Mouse (Mus musculus) cerebellum, postnatal 10 days (tissue): ENCODE measurements at regions not wholly inside any gene's neighbourhood (a gene's known extent, or its start where the extent isn't known, plus 50 kb on each side); places are given as distances from the start of the nearest gene placed in this dataset.
A peak's percentile ranks its signal among the peaks of the same experiment; 100 is the strongest.

ENCODE experiments used
- DNase-seq, 2 experiments: peaks; one replicate each; pipeline ENCODE4 v3.0.0; 2021; ENCODE audit warnings: mixed read lengths in 2 of 2

DNA sequence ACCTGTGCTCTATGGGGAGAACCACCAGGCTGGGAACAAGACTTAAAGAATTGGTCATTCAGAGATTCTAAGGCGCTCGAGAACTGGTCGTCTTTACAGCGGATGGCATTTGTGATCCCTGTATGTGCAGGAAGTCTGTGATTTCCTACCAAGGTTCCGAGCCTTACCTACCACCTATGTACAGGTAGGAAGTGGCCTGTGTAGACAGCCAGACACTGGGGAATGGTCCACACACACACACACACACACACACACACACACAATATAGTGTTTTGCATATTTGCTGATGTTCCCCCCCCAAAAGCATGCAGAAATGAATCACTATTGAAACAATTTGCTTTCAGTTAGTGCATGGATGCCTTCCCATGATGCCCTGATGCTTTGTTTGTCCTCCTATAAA is 307.1 kb upstream of the Hnrnpa3 start:
- DNase-seq = no peak

DNA sequence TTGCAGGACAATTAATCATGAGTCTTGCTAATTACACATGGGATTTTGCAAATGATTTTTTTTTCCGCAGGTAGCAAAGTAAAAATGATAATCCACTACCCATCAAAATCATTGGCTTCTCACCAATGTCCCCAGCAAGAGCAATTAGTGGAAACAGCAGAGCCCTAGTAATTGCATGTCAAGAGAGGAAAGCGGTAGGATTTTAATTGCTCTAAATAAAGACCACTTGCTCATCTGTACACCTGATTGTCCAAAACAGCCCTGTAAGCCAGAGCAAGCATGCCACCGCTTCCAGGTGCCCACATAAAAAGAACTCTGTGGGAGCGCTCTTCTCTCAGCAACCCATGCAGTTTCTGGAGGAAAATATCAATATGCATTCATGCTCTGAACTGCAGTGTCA is 306.5 kb upstream of the Hnrnpa3 start:
- peak in 1 of 2 experiments; percentile 9 for DNase-seq

DNA sequence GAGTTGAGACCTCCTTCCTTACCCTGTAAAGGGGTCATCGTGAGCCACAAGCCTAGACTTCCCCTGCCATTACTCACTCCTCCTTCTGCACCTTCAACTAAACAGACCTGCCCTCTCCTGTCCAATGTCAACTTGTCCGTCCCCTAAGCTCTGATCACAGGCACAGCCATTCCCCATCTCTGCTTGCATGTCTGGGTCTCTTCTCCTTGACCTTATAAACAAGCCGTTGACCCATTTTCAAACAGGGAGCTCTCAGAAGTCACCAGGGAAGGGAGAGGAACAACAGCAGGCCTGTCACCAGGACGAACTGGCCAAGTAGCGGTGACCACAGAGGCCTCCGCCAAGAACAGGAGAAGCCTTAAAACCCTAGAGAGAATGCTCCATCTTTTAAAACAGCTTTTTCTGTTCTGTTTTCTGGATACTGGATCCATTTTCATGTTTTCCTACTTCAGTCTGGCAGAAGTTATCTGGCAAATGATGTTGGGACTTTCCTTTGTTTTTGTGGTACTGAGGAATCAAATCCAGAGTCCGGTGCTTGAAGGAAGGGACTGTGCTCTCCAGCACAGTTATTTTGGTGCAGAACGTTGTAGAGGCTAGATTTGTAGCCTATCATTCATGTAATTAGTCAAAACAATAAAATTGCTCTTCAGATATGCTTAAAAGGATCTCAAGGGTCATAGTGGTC is 302.2 kb upstream of the Hnrnpa3 start:
- no peak for DNase-seq

DNA sequence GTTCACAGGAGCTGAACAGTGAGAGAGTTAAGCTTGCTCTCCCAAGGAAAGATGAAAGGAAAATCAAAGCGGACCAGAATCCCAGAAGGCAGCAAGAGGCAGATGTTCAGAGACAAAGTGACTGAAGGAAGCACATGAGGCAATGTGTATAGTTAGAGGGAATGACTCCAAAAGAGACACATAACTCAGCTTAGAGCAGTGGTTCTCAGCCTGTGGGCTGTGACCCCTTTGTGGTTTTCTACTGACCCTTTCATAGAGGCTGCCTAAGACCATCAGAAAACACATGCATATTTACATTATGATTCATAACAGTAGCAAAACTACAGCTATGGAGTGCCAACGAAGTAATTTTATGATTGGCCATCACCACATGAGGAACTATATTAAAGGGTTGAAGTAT is 301.5 kb upstream of the Hnrnpa3 start:
- no peak for DNase-seq

DNA sequence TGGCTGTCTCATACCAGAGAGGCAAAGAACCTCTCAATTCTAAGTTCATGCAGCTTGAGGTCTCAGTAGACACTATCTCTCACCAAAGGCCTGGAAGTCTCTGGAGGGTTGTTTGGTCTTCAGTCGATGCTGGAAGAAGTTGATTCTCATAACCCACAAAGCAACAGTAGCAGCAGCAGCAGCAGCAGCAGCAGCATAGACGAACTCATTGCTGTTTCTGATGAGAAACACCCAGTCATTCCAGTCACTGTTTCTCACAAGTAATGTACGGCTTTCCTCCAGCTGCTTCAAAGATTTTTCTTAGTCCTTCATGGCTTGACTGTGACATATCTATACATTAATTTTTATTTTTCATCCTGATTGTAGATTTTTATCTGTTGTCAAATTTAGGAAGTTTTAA is 298.1 kb upstream of the Hnrnpa3 start:
- DNase-seq = no peak

DNA sequence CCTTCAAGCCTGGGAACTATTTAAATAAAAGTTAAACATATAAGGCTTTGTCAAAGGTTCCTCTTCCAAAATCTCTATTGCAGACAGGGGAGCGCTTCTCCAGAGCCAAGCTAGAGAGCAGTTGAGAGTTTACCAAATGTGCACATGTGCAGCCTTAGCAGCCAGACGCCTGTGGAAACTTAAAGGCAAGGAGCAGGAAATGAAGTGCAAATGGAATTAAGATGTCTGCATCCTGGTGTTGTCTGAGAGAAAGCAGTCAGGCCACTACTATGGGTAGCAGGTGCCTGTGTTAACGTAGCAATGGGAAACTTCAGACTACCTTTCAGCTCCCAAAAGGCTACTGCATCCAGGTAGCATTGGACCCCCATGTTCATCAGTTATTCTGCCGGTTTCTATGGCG is 282.4 kb upstream of the Hnrnpa3 start:
- no peak for DNase-seq

DNA sequence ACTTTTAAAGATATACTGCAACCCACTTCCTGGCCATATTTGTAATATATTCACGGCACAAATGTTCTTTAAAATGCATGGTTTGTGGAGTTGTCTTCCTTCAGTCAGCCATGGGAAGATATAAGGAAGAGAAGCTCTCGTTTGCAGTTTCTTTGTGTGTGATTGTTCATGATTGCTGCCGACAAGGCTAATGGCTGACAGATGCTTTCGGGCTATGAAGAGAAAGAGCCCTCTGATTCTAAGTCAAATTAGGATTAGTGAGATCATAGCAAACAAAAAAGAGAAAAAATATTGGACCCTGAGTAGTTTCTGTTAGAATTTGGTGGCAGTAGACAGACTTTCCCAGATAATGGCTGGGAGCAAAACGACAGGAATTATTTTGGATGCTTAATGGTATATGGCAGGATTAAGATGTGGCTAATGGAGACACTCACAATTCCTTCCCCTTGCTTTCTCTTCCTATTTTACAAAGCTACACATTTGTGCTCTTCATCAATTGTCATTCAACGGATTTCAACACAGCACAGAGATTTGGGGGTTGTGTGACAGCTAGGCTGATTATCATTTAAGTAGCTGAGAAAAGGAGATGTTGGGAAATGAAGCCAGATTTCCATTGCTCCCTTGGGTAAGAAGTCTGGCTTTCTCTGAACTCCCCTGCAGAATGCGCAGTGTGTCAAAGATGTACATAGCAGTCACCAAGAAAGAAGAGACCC is 273.4 kb upstream of the Hnrnpa3 start:
- no peak for DNase-seq

DNA sequence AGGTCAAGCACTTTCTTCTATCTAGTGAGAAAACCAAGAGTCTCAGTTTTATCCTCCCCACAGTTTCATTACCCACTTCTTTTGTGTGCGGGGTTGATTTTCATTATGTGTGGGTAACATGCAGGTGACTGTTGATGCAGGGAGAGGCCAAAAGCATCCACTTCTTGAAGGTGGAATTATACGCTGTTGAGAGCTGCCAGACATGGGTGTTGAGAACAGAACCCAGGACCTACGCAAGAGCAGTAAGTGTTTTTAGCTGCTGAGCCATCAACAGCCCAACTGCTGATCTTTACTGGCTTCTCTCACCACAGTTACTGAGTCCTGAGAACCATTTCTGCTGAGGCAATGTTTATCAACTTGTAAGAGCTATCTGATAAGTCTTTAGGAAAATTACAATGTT is 272.4 kb upstream of the Hnrnpa3 start:
- DNase-seq = no peak

DNA sequence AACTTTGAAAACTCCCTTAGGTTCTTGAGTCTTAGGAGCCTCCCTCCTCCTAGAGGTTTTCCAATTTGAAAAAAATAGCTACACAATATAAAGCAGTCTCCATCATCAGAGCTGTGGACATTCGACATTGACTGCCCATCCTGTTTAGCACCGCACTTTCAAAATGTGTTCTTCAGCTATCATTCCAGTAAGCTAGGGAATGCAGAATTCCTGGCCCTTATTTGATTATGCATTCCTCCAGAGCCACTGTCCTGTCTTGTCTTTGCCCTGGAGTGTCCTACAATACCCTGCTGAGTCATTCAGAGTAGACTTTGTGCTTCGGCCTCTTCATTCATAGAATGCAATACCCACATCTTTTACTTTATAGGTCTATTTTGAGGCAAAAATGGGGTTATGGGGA is 267.0 kb upstream of the Hnrnpa3 start:
- no peak for DNase-seq

DNA sequence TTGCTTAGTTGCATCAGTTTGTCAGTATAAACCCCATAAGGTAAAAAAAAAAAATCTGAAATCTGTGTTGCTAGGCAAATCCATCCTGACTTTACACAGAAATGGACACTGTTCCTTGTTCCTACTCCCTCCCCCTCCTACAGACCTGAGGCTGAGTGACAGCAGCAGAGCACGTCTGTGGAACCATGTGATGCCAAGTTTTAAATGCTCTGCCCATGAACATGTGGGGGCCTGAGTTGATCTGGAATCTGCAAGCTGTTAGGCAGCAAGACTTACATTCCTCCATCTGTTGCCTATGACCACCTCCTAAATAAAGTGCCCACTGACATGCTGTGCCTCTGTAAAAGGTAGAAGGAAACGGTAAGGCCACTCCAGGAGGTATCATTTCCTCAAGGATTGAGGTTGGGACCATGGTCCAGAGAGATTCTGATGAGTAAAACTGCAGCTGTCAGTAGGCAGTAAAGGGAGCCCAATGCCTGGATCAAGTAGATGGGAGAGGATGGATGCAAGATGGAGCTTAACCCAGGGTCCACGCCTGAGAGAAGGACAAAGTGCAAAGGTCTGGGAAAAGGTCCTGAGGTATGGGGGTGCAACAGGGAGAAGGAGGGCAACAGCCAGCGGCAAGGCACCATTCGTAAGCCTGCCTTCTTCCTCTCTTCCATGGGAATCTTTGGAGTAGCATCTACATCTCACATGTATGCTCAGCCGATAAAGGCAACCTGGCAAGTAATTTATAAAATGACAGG is 264.0 kb upstream of the Hnrnpa3 start:
- peak; percentile 26 to 38 for DNase-seq

DNA sequence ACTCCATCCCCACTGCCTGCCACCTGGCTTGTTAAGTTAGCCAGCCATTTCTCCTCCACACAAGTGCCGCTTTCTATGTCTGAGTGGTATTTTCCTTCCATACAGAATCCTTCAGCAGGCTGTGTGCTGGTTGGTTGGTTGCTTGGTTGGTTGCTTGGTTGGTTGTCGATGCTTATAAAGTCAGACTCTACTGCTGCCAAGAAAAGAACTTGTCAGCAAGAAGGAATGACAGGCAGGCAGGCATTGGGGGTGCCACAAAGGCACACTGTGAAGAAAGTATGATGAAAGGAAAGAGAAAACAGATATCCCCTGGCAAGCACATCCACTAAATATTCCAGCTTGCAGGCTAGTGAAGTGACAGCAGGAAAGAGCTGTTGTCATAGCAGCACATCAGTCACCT is 263.0 kb upstream of the Hnrnpa3 start:
- DNase-seq = no peak

DNA sequence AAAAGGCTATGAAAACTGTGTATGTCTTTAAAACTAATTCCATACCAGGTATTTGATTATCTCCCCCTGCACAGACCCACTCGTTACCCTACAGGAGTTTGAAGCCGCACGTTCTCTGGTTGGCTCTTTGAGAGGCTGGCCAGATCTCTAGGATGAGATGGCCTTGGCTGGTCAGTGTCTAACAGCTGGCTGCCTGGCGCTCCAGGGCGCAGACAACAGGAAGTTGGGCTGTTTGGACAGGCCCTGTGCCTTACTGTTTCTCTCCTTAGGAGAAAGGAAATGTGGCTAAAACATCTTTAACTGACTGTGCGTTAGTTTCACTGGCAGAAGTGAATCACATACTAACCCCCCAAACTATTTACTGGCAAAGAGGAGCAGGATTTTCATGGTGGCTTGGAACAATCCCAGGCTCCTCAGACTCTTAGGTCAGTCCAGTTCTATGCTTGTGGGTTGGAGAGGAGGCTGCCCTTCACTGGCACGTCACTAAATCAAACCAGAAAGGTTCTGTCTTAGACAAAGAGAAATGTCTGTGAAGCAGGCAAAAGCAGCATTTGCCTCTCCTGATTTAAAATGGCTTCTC is 258.7 kb upstream of the Hnrnpa3 start:
- DNase-seq = no peak

DNA sequence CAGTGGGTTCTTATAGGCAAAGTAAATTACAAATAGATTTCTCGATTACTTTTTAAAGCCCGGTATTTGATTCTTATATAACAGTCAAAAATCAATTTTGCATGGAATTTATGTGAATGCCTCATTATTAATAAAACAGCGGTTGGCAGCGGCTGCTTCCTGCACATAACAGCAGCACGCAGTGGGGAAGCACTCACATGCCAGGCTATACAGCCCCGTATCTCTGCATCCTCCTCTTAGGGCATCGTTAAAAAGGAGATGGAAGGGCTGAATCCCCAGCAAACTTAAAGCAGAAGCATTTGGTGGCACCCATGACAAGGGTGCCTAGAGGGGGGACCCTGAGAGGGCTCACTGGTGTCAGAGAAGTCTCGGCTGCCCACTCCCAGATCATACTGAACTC is 255.3 kb upstream of the Hnrnpa3 start:
- DNase-seq = no peak

DNA sequence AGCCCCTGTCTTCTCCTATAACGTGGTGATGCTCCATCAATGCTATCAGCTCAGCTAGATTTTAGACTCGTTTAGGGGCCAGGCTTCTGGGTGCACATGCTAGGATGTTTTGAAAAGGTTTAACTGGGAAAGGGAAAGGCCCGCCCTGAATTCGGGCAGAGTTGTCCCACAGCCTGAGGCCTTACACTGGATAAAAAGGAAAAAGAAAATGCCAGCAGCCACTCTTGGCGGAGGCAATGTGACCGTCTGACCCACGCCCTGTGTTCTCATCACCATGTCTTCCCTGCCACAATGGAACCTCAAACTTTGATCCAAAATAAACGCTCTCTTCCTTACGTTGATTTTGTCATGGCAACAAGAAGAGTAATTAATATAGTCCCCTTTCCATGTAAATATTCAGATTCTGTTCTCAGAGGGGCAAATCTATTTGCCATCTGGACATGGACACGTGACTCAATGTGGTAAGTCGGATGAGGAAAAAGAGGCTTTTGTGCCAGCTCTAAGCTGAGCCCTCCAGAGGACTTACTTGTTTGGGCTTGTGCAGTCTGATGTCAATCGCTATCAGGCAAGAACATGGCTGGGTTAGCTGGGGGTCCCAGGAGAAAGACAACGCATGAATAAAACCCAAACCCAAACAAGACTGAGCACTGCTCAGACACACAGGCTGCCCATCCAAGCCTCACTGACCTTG is 253.4 kb upstream of the Hnrnpa3 start:
- DNase-seq = peak; percentile 57 to 68

DNA sequence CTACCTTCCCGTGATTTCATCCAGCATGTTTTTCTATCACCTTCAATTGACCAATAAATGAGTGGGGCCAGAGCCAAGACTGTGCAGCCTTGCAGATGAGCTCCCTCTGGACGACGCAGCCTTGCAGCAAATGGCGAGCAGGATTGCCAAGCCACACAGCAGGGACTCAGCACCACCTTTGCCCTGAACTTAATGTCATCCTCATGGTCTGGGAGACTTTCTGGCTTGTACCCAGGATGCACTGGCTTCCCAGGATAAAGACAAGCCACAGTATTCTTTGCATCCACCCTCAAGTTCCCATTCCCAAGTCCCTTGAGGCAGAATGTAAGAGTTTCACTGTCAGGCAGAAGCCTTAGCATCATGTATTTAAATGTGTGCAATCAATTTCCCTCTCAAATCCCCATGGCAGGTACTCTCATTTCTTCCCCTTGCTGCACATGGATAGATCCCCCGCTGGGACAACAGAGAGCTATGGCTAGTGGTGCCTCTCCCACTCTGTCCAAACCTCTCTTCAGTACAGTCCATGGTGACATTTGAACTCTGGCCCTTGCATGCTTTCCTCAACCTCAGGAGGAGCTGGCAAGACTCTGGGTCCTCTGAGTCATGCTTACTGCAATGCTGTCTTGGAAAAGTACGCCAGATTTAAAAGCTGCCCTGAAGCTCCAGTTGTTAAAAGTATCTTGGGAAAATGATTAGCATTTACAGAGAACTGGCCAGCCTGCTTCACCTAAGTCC is 252.2 kb upstream of the Hnrnpa3 start:
- peak; percentile 79 to 90 for DNase-seq

DNA sequence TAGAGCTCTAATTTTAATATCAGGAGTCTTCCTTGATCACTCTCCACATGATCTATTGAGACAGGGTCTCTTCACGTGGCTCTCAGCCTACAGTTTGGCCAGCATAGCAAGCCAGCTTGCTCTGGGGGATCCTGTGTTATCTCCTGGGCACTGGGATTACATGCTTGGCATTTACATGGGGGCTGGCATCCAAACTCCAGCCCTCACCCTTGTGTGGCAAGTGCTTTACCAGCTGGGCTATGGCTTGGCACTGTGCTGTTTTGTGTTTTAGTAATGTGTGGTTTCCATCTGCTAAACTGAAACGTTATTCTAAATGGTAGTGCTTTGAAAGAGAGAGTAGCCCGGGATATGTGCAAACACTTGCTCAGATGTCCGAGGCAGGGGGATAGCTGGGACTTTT is 251.5 kb upstream of the Hnrnpa3 start:
- peak; percentile 66 to 81 for DNase-seq

DNA sequence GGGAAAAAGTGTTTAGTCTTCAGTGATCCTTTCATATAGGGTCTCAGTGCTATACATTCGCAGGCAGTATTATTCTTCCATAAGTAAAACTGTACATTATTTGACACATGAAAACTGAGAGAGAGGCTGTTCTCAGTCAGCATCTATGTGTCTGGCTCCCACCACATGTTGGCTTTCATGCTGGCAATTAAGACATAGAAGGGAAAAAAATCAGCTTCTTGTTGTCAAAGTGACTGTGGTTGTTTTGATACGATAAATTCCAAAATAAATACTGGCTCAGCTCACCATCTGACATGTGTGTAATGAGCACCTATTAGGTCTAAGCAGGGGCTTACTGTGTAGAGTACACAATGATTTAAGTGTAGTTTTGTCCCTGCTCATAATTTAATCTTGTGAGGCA is 251.0 kb upstream of the Hnrnpa3 start:
- no peak for DNase-seq

DNA sequence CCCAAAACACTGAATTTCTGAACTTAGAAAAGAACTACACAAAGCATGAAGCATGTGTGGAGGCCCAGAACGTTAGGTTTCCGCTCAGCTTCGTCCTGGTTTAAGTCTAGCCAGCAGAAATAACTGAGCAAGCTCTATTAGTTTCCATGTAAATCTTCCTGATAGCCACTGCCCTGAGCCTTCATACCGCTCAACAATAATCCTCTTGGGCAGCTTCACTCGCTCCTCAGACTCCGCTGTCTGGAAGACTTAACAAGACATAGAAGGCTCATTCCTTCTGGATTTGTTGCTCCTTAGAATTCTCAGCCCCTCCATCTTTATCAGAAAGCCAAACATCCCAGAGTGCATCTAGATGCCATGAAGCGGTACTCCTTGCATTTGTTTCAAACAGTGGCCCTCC is 249.3 kb upstream of the Hnrnpa3 start:
- DNase-seq = no peak

DNA sequence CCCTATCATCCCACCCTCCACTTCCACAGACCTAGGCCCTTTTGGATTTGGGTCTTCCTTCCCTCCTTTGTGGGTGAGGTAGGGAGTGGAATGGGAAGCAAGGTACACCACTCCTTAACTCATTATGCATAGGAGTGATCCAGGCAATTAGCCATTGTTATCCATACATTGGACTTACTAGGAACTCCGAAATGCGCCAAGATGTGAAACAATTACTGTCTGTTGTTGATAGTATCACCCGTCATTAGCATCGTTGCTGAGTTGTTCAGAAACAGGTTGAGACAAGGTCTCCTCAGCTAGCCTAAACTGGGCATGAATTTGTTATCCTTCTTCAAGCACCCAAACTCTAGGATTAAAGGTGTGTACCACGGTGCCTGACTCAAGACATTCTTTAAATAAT is 246.3 kb upstream of the Hnrnpa3 start:
- DNase-seq = no peak

DNA sequence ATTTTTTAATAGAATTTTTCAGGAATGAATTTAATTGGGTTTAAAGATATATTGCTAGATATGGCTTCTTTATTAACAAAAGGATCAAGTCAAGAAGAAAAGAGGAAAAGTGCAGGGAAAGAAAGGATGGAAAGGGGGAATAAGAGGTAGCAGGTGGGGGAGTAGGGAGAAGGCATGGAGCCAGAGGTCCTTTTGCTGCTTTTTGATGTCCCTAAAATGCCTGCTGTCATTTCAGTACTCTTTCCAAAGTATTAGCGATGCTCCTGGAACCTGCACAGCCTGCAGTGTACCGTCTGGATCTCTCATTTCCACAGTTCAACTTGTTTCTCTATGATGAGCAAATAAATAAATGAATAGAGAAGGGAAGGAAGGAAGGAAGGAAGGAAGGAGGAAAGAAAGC is 240.4 kb upstream of the Hnrnpa3 start:
- peak; percentile 71 to 72 for DNase-seq

DNA sequence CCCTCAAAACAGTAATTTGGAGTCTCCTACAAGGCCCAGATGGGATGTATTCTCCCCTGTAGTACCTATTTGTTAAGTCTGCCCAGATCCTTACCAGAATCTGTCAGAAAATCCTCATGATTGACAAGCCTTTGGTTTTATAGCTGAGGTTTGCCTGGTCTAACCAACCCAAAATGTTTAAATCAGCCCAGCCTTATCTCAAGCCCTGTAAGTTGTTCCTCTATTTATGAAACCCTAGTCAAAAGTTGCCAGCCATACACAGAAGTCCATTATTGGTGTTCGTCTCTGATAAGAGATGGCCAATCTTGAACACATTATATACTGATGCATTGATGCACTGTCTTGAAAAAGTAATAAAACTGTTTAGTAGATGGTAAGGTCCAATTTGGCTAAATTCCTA is 239.9 kb upstream of the Hnrnpa3 start:
- DNase-seq = no peak
